Mouse (Mus musculus) bone marrow macrophage, adult 2 months (primary cell): Measurements from ENCODE around the gene Spsb4. TPM values are rescaled to one million over a fixed set of nuclear protein-coding genes. Genes with fewer than 3 reads are reported as not detected.
A peak's percentile ranks its signal among the peaks of the same experiment; 100 is the strongest.

Experiments used
- H3K27ac ChIP-seq: 2 replicates; pipeline ENCODE4 v1.5.1; 2012; ENCODE audit warnings: low read depth, low read length; ENCODE audit not compliant: insufficient read depth
- H3K4me1 ChIP-seq: 2 replicates; pipeline ENCODE4 v1.6.1; 2012; ENCODE audit warnings: low read length; ENCODE audit not compliant: control insufficient read depth, insufficient read depth
- H3K4me3 ChIP-seq: 2 replicates; pipeline ENCODE4 v1.5.1; 2012; ENCODE audit warnings: mild to moderate bottlenecking, low read length, moderate library complexity; ENCODE audit not compliant: insufficient read depth
- CTCF ChIP-seq: IDR thresholded peaks from 2 replicates; pipeline ENCODE4 v1.5.1; 2012; ENCODE audit warnings: low read depth, mild to moderate bottlenecking, low read length, moderate library complexity
- POLR2A ChIP-seq: IDR thresholded peaks from 2 replicates; pipeline ENCODE4 v1.6.1; 2012; ENCODE audit warnings: mild to moderate bottlenecking, low read depth, low read length, borderline replicate concordance
- polyA plus RNA-seq: library from polyadenylated mRNA; stranded (reverse); fragments of >200 nt; gene quantifications from 2 replicates; pipeline ENCODE4 v1.2.4, GENCODE M21; 2012; ENCODE audit not compliant: missing spikeins, insufficient read depth, insufficient read length

Spsb4 gene
- polyA plus RNA-seq, 1 experiment = not detected

GRCm38 (mm10) chr9:97041633-97042032, 23.0 kb upstream of the Spsb4 start:
- no peak overlapping the region for H3K4me3 ChIP-seq
- no peak for TF ChIP-seq CTCF
- H3K27ac ChIP-seq = no peak overlapping the region
- peaks cover 5% of the 10 kb centered on the region; the same call in 1 of the 2 replicates for H3K4me1 ChIP-seq

- Histone ChIP-seq H3K4me1 (peaks cover 5% of the 10 kb centered on the region; the same call in 1 of the 2 replicates), H3K27ac (no peak overlapping the region), H3K4me3 (no peak overlapping the region)
- TF ChIP-seq CTCF = no peak
Measured at GRCm38 (mm10) chr9:97038010-97038409, 19.4 kb upstream of the Spsb4 start.

GRCm38 (mm10) chr9:97036656-97037055, 18.0 kb upstream of the Spsb4 start:
- Histone ChIP-seq H3K27ac (no peak overlapping the region), H3K4me3 (no peak overlapping the region), H3K4me1 (peaks cover 5% of the 10 kb centered on the region; the same call in 1 of the 2 replicates)
- TF ChIP-seq CTCF (no peak), POLR2A (no peak)

GRCm38 (mm10) chr9:97027361-97027760, 8.7 kb upstream of the Spsb4 start:
- H3K4me3 ChIP-seq = no peak overlapping the region
- no peaks in the 10 kb centered on the region for H3K4me1 ChIP-seq
- no peak overlapping the region for H3K27ac ChIP-seq
- TF ChIP-seq POLR2A (no peak), CTCF (no peak)

GRCm38 (mm10) chr9:97026006-97026405, 7.4 kb upstream of the Spsb4 start:
- no peaks in the 10 kb centered on the region for H3K4me1 ChIP-seq
- H3K4me3 ChIP-seq = no peak overlapping the region
- no peak overlapping the region for H3K27ac ChIP-seq
- TF ChIP-seq POLR2A (no peak), CTCF (no peak)

- no peak overlapping the region for H3K4me3 ChIP-seq
- peaks cover 5% of the 10 kb centered on the region; the same call in 1 of the 2 replicates for H3K4me1 ChIP-seq
- no peak for TF ChIP-seq CTCF
- TF ChIP-seq POLR2A = no peak
- H3K27ac ChIP-seq = no peak overlapping the region
Measured at GRCm38 (mm10) chr9:97024451-97024850, 5.8 kb upstream of the Spsb4 start.

GRCm38 (mm10) chr9:97022948-97023347, 4.3 kb upstream of the Spsb4 start:
- Histone ChIP-seq H3K4me3 (no peak overlapping the region), H3K4me1 (peaks cover 5% of the 10 kb centered on the region; the same call in 1 of the 2 replicates), H3K27ac (no peak overlapping the region)
- TF ChIP-seq POLR2A (no peak), CTCF (no peak)

- no peak for TF ChIP-seq POLR2A
- TF ChIP-seq CTCF = no peak
- Histone ChIP-seq H3K4me1 (peaks cover 5% of the 10 kb centered on the region; the same call in 1 of the 2 replicates), H3K27ac (no peak overlapping the region), H3K4me3 (no peak overlapping the region)
Measured at GRCm38 (mm10) chr9:97022371-97022770, 3.7 kb upstream of the Spsb4 start.

- TF ChIP-seq POLR2A = no peak
- TF ChIP-seq CTCF = no peak
- no peak overlapping the region for H3K27ac ChIP-seq
Measured at GRCm38 (mm10) chr9:97020152-97020551, 1.5 kb upstream of the Spsb4 start.

GRCm38 (mm10) chr9:97019686-97020085, 1.0 kb upstream of the Spsb4 start:
- Histone ChIP-seq H3K4me1 (peaks cover 5% of the 10 kb centered on the region; the same call in 1 of the 2 replicates), H3K27ac (no peak overlapping the region), H3K4me3 (no peak overlapping the region)
- TF ChIP-seq POLR2A = no peak

More at GRCm38 (mm10) chr9:97020152-97020551, 1.5 kb upstream of the Spsb4 start:
- H3K4me3 ChIP-seq = no peak overlapping the region
- peaks cover 5% of the 10 kb centered on the region; the same call in 1 of the 2 replicates for H3K4me1 ChIP-seq

- peak overlapping the region; percentile 50 for H3K4me3 ChIP-seq
Measured at GRCm38 (mm10) chr9:97019231-97019630, 588 bp upstream of the Spsb4 start.

More at GRCm38 (mm10) chr9:97019231-97019630, 588 bp upstream of the Spsb4 start:
- peaks cover 5% of the 10 kb centered on the region; the same call in 1 of the 2 replicates for H3K4me1 ChIP-seq
- TF ChIP-seq POLR2A (no peak), CTCF (no peak)
- H3K27ac ChIP-seq = no peak overlapping the region
